Comparison of ENCODE assay signal across 12 mouse cellular contexts in genomic region chr9:41470010-41470409, GRCm38 (mm10).
DNase-seq lines count a peak whose midpoint lies in the region; ATAC-seq and TF ChIP-seq lines count a peak whose summit lies in the region.
"Had no signal": no experiment of that assay in that cellular context is flagged by ENCODE, and none has a peak within 500 bp of the region (broad histone marks: within the 10 kb centered on the region; RNA-seq: fewer than 3 reads in every experiment).

No protein-coding gene starts in this region.

- TF ChIP-seq CTCF in kidney, adult 2 months (conservative IDR thresholded peaks at IDR 0.05; ENCODE audit: insufficient read depth, insufficient read length, low read depth, low read length): no peak

- H3K9ac ChIP-seq in heart, embryonic 13.5 days: no peak overlapping the region
- H3K9ac ChIP-seq in forebrain, embryonic 14.5 days (ENCODE audit: low read length): no peak overlapping the region
- H3K9ac ChIP-seq in limb, embryonic 13.5 days: no peak overlapping the region
- H3K9ac ChIP-seq: neural tube, embryonic 12.5 days had no signal

- no peak overlapping the region for H3K4me3 ChIP-seq in heart, embryonic 13.5 days
- H3K4me3 ChIP-seq in forebrain, embryonic 14.5 days (ENCODE audit: low read depth, low read length): no peak overlapping the region
- no peak overlapping the region for H3K4me3 ChIP-seq in limb, embryonic 13.5 days
- H3K4me3 ChIP-seq in kidney, adult 2 months (ENCODE audit: insufficient read depth, low read depth, low read length): no peak overlapping the region
- H3K4me3 ChIP-seq: neural tube, embryonic 12.5 days had no signal

- WGBS in heart, embryonic 13.5 days: 53% methylated on average over 6 of the region's 6 CpGs
- 24% methylated on average over 6 of the region's 6 CpGs for WGBS in forebrain, embryonic 14.5 days
- 25% methylated on average over 6 of the region's 6 CpGs for WGBS in limb, embryonic 13.5 days
- 57% methylated on average over 6 of the region's 6 CpGs for WGBS in kidney, adult 2 months

- DNase-seq in heart, postnatal 36 days: no peak
- DNase-seq in NIH3T3 (ENCODE audit: low read depth): peak; percentile 38
- DNase-seq in forebrain, embryonic 14.5 days (ENCODE audit: low spot score): peak; percentile 74
- DNase-seq in left cerebral cortex, postnatal 14 days (ENCODE audit: low spot score in 2 of 2): no peak
- no peak for DNase-seq in embryo, embryonic 10 days (ENCODE audit: low spot score)
- no peak for DNase-seq in kidney, adult 2 months
- DNase-seq: cerebellum, adult 9-11 months; layer of hippocampus, adult 9-11 months; lung, postnatal 10 days had no signal

- TF ChIP-seq POLR2A in kidney, adult 2 months (IDR thresholded peaks at IDR 0.05; ENCODE audit: low read depth, low read length): no peak

- no peaks in the 10 kb centered on the region for H3K36me3 ChIP-seq in heart, embryonic 13.5 days
- no peaks in the 10 kb centered on the region for H3K36me3 ChIP-seq in forebrain, embryonic 14.5 days (ENCODE audit: control insufficient read depth, insufficient read depth, low read length)
- no peaks in the 10 kb centered on the region for H3K36me3 ChIP-seq in limb, embryonic 13.5 days
- H3K36me3 ChIP-seq in kidney, adult 2 months (ENCODE audit: control insufficient read depth, insufficient read depth, low read length): no peaks in the 10 kb centered on the region
- H3K36me3 ChIP-seq: neural tube, embryonic 12.5 days had no signal

- H3K9me3 ChIP-seq in heart, embryonic 13.5 days: no peaks in the 10 kb centered on the region
- H3K9me3 ChIP-seq in forebrain, embryonic 14.5 days (replicated peaks; ENCODE audit: control insufficient read depth, low read length): no peaks in the 10 kb centered on the region
- no peaks in the 10 kb centered on the region for H3K9me3 ChIP-seq in limb, embryonic 13.5 days
- H3K9me3 ChIP-seq: neural tube, embryonic 12.5 days had no signal

- no peak overlapping the region for H3K4me2 ChIP-seq in heart, embryonic 13.5 days
- no peak overlapping the region for H3K4me2 ChIP-seq in forebrain, embryonic 14.5 days (ENCODE audit: low read length)
- H3K4me2 ChIP-seq in limb, embryonic 13.5 days (replicated peaks): peak overlapping the region; percentile 27; the same call in 1 of the 2 replicates
- H3K4me2 ChIP-seq: neural tube, embryonic 12.5 days had no signal

- ATAC-seq in heart, embryonic 13.5 days (ENCODE audit: extremely low read depth, insufficient number of reproducible peaks, low FRiP score, low TSS enrichment): no peak; the same call in 1 of the 2 replicates
- ATAC-seq in forebrain, embryonic 14.5 days: no peak
- ATAC-seq in limb, embryonic 13.5 days (ENCODE audit: low FRiP score, low read depth): peak; percentile 88; the same call in 1 of the 2 replicates

- intact Hi-C loops in heart, postnatal 36 days (cut with DNase I): no loop called here
- intact Hi-C loops in left cerebral cortex, postnatal 14 days (cut with DNase I): no loop called here

- no peaks in the 10 kb centered on the region for H3K27me3 ChIP-seq in heart, embryonic 13.5 days (replicated peaks)
- H3K27me3 ChIP-seq in forebrain, embryonic 14.5 days (replicated peaks; ENCODE audit: control insufficient read depth, insufficient read depth, low read length): no peaks in the 10 kb centered on the region
- H3K27me3 ChIP-seq in limb, embryonic 13.5 days: no peaks in the 10 kb centered on the region
- H3K27me3 ChIP-seq in kidney, adult 2 months (replicated peaks; ENCODE audit: control insufficient read depth, insufficient read depth, low read length): no peaks in the 10 kb centered on the region; the same call in 1 of the 2 replicates
- H3K27me3 ChIP-seq: neural tube, embryonic 12.5 days had no signal

- H3K27ac ChIP-seq in heart, embryonic 13.5 days (replicated peaks): peak overlapping the region; percentile 73
- H3K27ac ChIP-seq in forebrain, embryonic 14.5 days (ENCODE audit: low read depth, low read length): peak overlapping the region; percentile 64
- H3K27ac ChIP-seq in limb, embryonic 13.5 days: peak overlapping the region; percentile 84
- no peak overlapping the region for H3K27ac ChIP-seq in kidney, adult 2 months (ENCODE audit: insufficient read depth, low read depth, low read length)
- H3K27ac ChIP-seq: neural tube, embryonic 12.5 days had no signal

- H3K4me1 ChIP-seq in heart, embryonic 13.5 days: peaks cover 31% of the 10 kb centered on the region
- H3K4me1 ChIP-seq in forebrain, embryonic 14.5 days (ENCODE audit: control insufficient read depth, insufficient read depth, low read length): peaks cover 19% of the 10 kb centered on the region
- H3K4me1 ChIP-seq in limb, embryonic 13.5 days: peaks cover 37% of the 10 kb centered on the region
- no peaks in the 10 kb centered on the region for H3K4me1 ChIP-seq in kidney, adult 2 months (ENCODE audit: control insufficient read depth, insufficient read depth, low read length)

Comparison
In these comparisons a context has a peak if more than half of its experiments do, and no peak if none do; other contexts are left out.
1. DNase-seq: peak in NIH3T3 (single experiment) and forebrain, embryonic 14.5 days (single experiment); none in heart, postnatal 36 days (0 of 2), left cerebral cortex, postnatal 14 days (0 of 2), embryo, embryonic 10 days (single experiment) and kidney, adult 2 months (single experiment).